Mouse (Mus musculus) liver (tissue): ENCODE data around the gene Helb.

Experiments used
- DNase-seq: peaks from one replicate; pipeline ENCODE4 v3.0.0-alpha.2; 2020; ENCODE audit warnings: mixed read lengths

Gene Helb

GRCm38 (mm10) chr10:120092548-120092947, 20.2 kb downstream of the Helb start:
- no peak for DNase-seq

GRCm38 (mm10) chr10:120077850-120078249, 34.9 kb downstream of the Helb start:
- no peak for DNase-seq

- no peak for DNase-seq
Measured at GRCm38 (mm10) chr10:120066319-120066718, 46.5 kb downstream of the Helb start.

- peak; percentile 50 for DNase-seq
Measured at GRCm38 (mm10) chr10:120064424-120064823, 48.4 kb downstream of the Helb start.

GRCm38 (mm10) chr10:120061238-120062130, 51.3 kb downstream of the Helb start:
- no peak for DNase-seq

GRCm38 (mm10) chr10:120060579-120061237, 52.1 kb downstream of the Helb start:
- no peak for DNase-seq

GRCm38 (mm10) chr10:120044714-120045234, 68.0 kb downstream of the Helb start:
- no peak for DNase-seq

GRCm38 (mm10) chr10:120044237-120044636, 68.5 kb downstream of the Helb start:
- no peak for DNase-seq

- DNase-seq, result no peak
Measured at GRCm38 (mm10) chr10:120038194-120038593, 74.6 kb downstream of the Helb start.

- DNase-seq, result no peak
Measured at GRCm38 (mm10) chr10:120035824-120036223, 77.0 kb downstream of the Helb start.

- DNase-seq, result no peak
Measured at GRCm38 (mm10) chr10:120035211-120035733, 77.5 kb downstream of the Helb start.

GRCm38 (mm10) chr10:120033866-120034265, 78.9 kb downstream of the Helb start:
- no peak for DNase-seq
